Mouse (Mus musculus): Measurements from ENCODE around the gene Osbp2. TPM values are rescaled to one million over a fixed set of nuclear protein-coding genes. Genes with fewer than 3 reads are reported as not detected.

Osbp2 gene
- polyA plus RNA-seq, 1 experiment from 2014 or later, result 0.15 TPM

DNA sequence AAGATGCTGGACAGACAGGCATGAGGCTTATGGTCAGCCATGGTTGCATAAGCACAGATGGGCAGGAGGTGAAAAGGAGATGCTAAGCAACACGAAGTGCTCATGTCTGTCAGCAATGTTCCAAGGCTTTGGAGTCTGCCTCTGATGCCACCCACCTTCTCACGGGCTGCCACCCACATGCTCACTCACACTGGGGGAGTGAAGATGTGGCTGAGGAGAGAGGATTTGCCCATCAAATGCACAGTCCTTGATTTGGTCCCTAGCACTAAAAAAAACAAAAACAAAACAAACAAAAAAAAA is 13.4 kb downstream of the Osbp2 start:
- ChIA-PET CTCF (interaction anchor here (1.0 kb wide), 1 partner anchor 12 kb away, joined by 3 read pairs; no protein-coding TSS in a partner anchor), POLR2A (no interaction called here)
- in situ Hi-C loops (cut with MboI; ENCODE audit: low pct_unique_long_range_greater_than_20kb), result no loop called here
- TF ChIP-seq CTCF (IDR thresholded peaks at IDR 0.05), result no peak
- DNase-seq (ENCODE audit: low read depth, low spot score) (no peak), ATAC-seq (no peak)
- no peaks in the 10 kb centered on the region for H3K27me3 ChIP-seq

DNA sequence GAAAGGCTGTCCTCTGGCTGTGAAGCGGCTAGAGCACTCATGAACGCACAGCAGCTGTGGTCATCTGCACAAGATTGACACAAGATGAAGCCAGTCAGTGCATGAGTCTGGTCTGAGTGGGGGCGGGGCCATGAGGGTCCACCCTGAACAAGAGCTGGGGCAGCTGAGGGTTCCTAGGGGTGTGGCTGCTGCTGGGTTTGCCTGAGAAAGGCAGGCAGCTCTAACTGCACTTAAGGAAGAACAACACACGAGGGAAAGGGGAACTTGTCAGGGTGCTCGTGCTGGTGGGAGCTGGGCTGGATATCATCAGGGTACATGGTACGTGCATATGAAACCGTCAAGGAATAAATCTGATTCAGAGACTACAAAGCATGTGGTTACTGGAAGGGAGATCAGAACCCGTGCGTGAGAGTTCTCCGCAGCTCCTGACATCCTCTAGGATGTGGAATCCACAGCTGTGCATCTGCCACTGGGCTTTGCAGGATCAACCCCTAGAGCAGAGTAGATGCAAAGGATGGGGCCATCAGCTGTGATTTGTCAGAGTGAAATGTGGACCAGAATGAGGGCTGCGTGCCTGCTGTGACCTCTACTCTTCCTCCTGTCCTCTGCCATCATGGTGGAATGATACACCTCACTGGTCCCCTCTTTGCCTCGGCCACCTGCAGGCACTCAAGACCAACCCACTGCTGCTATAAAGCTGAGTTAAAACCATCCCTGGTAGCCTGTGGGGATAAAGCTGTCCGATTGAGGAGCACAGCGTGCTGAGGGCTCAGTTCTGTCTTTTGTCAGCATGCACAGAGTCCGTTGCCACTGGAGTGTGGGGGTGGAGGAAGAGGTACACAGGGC is 14.0 kb downstream of the Osbp2 start:
- ATAC-seq, result no peak

DNA sequence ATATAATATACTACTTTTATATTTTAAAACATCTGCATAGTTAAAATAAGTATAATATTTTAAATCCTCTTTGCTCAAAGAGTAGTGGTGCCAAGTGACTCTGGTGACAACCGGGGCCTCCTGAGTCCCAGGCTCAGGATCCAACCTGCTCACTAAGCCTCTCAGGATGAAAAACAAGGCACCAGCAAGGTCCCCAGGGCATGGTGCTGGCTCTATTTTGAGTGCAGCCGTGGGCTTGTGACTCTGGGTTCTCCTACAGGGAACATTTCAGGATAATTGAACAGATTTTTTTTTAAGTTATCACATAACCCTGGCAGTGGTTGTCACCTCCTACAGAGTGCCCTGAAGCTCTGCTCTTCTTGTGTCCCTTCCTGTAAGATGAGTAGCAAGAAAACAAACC is 17.4 kb downstream of the Osbp2 start:
- no peaks in the 10 kb centered on the region for H3K27me3 ChIP-seq
- no peak for DNase-seq (ENCODE audit: low read depth, low spot score)
- CTCF ChIA-PET, result interaction anchor here (0.6 to 1.6 kb wide), 2 partner anchors 11 to 34 kb away, joined by 3 to 5 read pairs; no protein-coding TSS in a partner anchor
- no peak for ATAC-seq
- no peak for TF ChIP-seq CTCF (IDR thresholded peaks at IDR 0.05)
- POLR2A ChIA-PET, result no interaction called here
- in situ Hi-C loops (cut with MboI; ENCODE audit: low pct_unique_long_range_greater_than_20kb), result no loop called here

More for the DNA sequence above, 14.0 kb downstream of the Osbp2 start:
- no peak for TF ChIP-seq CTCF (IDR thresholded peaks at IDR 0.05)
- no peaks in the 10 kb centered on the region for H3K27me3 ChIP-seq
- in situ Hi-C loops (cut with MboI; ENCODE audit: low pct_unique_long_range_greater_than_20kb), result no loop called here
- CTCF ChIA-PET, result interaction anchor here (1.0 to 1.6 kb wide), 2 partner anchors 12 to 29 kb away, joined by 3 read pairs; no protein-coding TSS in a partner anchor
- POLR2A ChIA-PET, result no interaction called here
- no peak for DNase-seq (ENCODE audit: low read depth, low spot score)

DNA sequence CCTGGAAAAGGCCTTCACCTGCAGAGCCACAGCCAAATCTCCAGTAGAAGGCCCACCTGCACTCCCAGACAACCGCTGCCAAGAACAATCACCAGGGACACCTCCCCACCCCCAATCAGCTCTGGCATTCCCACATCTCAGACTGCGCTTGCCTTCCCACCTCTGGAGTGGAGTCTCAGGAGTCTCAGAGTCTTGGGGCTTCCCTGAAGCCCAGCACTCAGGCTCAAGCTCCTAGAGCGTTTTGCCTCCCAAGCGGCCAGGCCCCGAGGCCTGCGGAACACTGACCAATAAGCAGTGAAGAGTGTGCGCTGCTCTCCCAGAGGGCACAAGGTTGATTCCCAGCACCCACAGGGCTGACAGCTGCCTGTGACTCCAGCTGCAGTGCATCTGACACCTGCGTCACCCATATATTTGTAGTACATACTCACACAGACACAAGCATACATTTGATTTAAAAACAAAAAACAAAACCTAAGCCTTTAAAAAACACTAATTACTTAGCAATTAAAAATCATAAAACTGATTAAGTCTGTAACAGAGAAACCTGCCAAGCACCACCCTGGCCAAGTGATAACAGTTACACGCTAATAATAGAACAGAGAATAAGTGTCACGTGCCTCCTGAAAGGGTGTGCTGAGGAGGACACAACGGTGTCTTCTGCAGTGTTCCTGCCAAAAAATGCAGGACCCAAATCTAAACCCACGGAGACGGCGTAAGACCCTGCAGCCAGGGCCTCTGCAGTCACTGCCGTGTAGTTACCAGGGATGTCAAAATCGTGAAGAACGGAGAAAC is 19.6 kb downstream of the Osbp2 start:
- in situ Hi-C loops (cut with MboI; ENCODE audit: low pct_unique_long_range_greater_than_20kb), result no loop called here
- H3K27me3 ChIP-seq, result no peaks in the 10 kb centered on the region
- ChIA-PET POLR2A (no interaction called here), CTCF (no interaction called here)
- DNase-seq (ENCODE audit: low read depth, low spot score) (no peak), ATAC-seq (no peak)
- TF ChIP-seq CTCF (IDR thresholded peaks at IDR 0.05), result no peak

DNA sequence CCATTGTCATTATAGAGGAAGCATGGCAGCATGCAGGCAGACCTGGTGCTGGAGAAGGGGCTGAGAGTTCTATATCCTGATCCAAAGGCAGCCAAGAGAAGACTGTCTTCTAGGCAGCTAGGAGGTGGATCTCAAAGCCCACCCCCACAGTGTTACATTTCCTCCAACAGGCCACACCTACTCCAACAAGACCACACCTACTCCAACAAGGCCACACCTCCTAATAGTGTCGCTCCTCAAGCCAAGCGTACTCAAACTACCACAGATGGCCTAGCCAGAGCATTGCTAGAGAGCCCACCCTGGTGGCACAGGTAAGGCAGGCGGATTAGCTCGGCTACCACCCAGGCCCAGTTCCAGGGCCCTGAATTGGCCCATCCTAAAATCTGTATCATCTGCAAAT is 28.4 kb downstream of the Osbp2 start:
- CTCF ChIA-PET, result interaction anchor here (1.6 kb wide), 1 partner anchor 11 kb away, joined by 5 read pairs; no protein-coding TSS in a partner anchor
- no peaks in the 10 kb centered on the region for H3K27me3 ChIP-seq
- in situ Hi-C loops (cut with MboI; ENCODE audit: low pct_unique_long_range_greater_than_20kb), result no loop called here
- TF ChIP-seq CTCF (IDR thresholded peaks at IDR 0.05), result no peak
- no peak for DNase-seq (ENCODE audit: low read depth, low spot score)
- POLR2A ChIA-PET, result no interaction called here
- no peak for ATAC-seq

DNA sequence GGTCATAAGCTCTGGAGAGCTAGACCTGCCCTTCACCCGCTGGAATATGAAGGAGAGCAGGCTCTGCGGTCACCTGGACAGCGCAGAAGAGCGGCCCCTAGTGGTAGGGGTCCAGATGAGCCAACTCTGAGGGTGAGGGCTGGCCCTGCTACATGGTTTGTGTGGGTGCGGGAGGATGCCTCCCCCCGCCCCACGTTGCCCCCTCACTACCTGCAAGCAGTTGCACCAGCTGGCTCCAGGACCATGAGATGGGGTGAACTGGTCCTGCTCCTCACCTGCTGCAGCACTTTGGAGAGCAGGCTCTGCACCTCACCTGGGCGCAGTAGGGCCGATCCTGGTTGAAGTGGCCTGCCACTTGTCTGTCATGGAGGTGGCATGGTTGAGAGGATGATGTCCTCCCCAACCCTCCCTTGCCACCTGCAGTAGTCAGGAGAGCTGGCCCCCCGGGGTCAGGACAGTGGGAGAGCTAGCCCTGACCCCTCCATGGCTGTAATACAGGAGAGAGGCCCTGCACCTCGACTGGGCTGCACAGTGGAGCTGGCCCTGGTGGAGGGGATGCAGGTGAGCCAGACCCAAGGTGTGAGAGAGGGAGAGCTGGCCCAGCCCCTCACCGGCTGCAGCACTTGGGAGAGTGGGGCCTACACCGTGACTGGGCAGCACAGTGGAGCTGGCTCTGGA is 29.1 kb downstream of the Osbp2 start:
- no peak for DNase-seq (ENCODE audit: low read depth, low spot score)
- TF ChIP-seq CTCF (IDR thresholded peaks at IDR 0.05), result peak; percentile 45
- ChIA-PET CTCF (interaction anchor here (1.6 kb wide), 1 partner anchor 12 kb away, joined by 5 read pairs; no protein-coding TSS in a partner anchor), POLR2A (no interaction called here)
- in situ Hi-C loops (cut with MboI; ENCODE audit: low pct_unique_long_range_greater_than_20kb), result no loop called here
- no peaks in the 10 kb centered on the region for H3K27me3 ChIP-seq
- no peak for ATAC-seq

DNA sequence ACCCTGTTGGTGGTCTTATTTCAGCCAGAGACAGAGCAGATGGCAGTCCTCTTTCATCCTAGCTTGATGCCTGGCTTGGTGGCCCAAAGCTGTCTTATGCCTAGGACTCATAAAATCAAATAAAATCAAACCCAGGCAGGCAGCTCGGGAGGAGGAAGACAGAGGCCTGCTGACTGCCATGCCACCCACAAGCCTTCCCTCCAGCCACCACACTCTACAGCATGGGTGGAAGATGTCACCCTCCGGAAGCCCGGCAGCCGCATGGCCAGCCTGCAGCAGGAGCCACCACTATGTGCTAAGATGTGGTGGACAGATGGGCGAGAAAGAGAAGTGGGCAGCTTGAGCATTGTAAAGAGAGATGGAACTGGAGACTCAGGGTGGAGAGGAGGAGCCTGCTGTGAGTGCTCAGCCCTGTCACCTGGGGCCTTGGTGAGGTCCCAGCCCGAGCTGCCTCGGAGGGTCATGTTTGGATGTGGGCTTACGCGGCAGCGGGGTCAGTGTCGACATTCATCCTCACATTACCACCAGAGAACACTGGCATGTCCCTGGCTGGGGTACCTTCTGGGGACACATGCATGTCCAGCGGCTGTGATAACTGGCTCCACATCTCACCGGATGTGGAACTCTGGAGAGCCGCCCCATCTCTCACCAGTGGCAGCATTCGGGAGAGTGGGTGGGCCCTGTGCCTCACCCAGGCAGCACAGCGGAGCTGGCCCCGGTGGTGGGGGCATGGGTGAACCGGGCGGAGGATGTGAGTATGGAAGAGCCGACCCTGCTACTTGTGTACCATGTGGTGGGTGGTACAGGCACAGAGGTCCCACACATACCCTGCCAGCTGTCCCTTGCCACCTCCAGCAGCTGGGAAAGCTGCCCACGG is 29.9 kb downstream of the Osbp2 start:
- ChIA-PET CTCF (interaction anchor here (1.0 kb wide), 1 partner anchor 24 kb away, joined by 3 read pairs; no protein-coding TSS in a partner anchor), POLR2A (interaction anchor here (0.8 kb wide), 1 partner anchor 8 kb away, joined by 3 read pairs; no protein-coding TSS in a partner anchor)
- no peak for TF ChIP-seq CTCF (IDR thresholded peaks at IDR 0.05)
- in situ Hi-C loops (cut with MboI; ENCODE audit: low pct_unique_long_range_greater_than_20kb), result no loop called here
- H3K27me3 ChIP-seq, result no peaks in the 10 kb centered on the region
- DNase-seq (ENCODE audit: low read depth, low spot score) (no peak), ATAC-seq (no peak)

DNA sequence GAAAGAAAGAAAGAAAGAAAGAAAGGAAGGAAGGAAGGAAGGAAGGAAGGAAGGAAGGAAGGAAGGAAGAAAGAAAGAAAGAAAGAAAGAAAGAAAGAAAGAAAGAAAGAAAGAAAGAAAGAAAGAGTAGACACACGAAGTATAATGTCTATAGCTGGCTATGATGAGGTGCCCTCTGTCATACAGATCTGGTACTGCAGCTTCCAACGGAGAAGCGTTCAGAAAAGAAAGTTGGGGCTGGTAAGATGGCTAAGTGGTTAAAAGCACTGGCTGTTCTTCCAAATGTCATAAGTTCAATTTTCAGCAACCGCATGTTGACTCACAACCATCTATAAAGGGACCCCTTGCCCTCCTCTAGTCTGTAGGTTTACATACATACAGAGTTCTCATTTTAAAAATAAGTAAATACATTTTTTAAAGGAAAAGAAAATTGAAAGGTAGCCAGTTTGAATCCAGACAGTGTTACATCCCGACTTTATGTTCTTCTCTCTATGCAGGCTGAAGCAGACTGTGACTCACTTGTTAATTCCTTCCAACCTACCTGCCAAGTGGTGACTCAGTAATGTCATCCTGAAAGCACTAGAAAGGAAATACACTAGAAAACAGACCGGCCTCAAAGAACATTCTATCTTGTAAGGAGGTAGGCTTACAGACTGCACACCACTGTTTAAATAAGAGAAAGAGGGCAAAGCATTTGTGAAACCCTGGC is 31.4 kb downstream of the Osbp2 start:
- ChIA-PET CTCF (no interaction called here), POLR2A (no interaction called here)
- peak; percentile 74 for ATAC-seq
- peak; percentile 10 for DNase-seq (ENCODE audit: low read depth, low spot score)
- in situ Hi-C loops (cut with MboI; ENCODE audit: low pct_unique_long_range_greater_than_20kb), result no loop called here
- TF ChIP-seq CTCF (IDR thresholded peaks at IDR 0.05), result peak; percentile 47
- no peaks in the 10 kb centered on the region for H3K27me3 ChIP-seq

DNA sequence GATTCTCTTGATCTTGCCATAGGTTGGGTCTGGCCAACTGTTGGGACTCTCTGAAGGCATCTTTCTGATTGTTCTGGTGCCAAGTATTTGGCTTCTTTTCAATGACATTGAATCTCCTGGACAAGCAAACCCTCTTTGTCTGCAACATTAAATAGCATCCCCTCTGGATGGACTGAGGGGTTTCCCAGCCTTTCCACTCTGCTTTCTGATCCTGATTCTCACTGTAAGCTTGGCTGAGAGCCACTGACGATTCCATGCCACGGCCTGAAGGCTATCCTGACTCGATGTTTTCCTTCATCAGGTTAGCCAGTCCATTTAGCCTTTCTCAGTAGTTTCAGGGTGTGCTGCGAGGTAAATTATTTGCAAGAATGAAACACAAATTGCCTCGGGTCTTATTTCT is 34.0 kb downstream of the Osbp2 start:
- ChIA-PET POLR2A (no interaction called here), CTCF (interaction anchor here (1.5 kb wide), 1 partner anchor 12 kb away, joined by 3 read pairs; no protein-coding TSS in a partner anchor)
- no peak for TF ChIP-seq CTCF (IDR thresholded peaks at IDR 0.05)
- no peaks in the 10 kb centered on the region for H3K27me3 ChIP-seq
- no peak for DNase-seq (ENCODE audit: low read depth, low spot score)
- no peak for ATAC-seq
- in situ Hi-C loops (cut with MboI; ENCODE audit: low pct_unique_long_range_greater_than_20kb), result no loop called here
